Mouse (Mus musculus): ENCODE measurements around the gene Gns.
A peak's percentile ranks its signal among the peaks of the same experiment; 100 is the strongest.

Gns gene

GRCm38 (mm10) chr10:121365781-121366272, 937 bp downstream of the Gns start:
- DNase-seq (ENCODE audit: low spot score in 2 of 2) = peak; percentile 57 to 73

DNA sequence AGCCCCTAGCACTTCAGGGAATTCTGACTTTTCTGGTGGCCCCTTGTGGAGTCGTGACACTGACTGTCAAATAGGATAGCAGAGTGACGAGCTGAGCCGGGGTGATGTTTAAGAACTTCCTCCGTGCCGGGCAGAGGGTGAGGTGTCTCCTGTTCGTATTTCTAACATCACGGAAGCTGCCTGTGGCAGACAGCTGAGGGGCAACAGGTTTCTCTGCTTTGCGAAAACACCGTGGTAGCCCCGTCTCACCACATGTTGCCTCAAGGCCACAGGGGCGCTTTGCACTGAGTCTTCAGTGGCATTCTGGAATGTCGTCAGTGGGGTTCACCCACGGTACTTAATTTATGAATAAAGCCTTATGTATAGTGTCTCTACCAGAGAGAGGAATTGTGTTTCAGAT, 2.4 kb downstream of the Gns start:
- DNase-seq (ENCODE audit: low spot score in 2 of 2) = no peak

DNA sequence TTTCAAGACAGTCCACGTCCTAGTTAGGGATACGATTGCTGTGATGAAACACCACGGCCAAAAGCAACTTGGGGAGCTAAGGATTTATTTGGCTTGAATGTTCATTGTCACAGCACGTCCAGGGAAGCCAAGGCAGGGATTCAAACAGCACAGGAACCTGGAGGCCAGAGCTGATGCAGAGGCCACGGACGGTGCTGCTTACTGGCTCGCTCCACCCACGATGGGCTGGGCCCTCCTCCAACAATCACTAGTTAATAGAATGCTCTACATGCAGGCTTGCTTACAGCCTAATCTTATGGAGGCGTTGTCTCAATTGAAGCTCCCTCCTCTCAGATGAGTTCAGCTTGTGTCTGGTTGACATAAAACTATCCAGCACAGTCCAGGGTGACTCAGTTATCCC, 2.9 kb downstream of the Gns start:
- DNase-seq (ENCODE audit: low spot score in 2 of 2) = no peak

DNA sequence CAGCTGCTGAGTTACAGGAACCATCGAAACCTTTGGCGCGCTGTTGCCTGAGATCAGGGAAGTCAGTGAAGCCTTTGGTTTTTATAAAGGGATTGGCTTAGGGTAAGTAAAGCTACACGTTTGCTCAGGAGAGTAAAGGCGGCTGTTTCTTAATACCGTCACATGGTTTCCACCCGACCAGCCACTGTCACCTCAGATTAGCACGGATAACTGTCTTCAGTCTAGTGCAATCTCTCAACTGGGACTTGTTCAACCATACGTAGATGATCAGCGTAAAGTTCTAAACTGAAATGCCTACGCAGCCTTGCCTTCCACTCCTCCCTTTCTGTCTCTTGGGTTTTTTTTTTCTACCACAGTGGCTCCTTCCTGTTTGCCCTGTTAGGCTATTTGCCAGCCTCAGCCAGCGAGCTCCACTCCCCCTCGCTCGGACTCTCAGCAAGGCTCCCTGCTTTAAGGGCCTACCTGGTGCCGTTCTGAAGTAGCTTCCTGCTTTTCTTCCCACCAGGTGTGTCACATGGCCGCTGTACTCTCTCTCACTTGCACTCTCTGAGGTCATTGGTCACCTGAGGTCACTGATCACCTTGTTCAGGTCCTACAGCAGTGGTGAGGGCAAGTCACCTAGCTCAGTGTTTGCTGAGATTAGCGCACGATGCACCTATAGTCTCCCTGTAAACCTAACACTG, 4.0 kb downstream of the Gns start:
- no peak for DNase-seq (ENCODE audit: low spot score in 2 of 2)

DNA sequence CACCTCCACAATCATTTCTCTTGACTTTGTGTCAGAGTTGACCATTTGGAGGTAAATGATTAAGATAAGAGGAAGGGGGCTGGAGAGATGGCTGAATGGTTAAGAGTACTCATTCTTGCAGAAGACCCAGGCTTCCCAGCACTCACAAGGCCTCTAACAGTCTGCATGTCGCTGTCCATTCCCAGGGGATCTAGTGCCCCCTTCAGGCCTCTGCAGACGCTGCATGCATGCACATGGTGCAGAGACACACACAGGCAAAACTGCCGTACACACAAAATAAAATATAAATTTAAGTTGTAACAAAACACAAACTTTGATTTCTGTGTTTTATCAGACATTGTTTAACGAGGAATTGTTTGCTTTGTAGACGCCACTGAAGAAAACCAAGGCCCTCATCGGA, 5.9 kb downstream of the Gns start:
- DNase-seq (ENCODE audit: low spot score in 2 of 2) = no peak

DNA sequence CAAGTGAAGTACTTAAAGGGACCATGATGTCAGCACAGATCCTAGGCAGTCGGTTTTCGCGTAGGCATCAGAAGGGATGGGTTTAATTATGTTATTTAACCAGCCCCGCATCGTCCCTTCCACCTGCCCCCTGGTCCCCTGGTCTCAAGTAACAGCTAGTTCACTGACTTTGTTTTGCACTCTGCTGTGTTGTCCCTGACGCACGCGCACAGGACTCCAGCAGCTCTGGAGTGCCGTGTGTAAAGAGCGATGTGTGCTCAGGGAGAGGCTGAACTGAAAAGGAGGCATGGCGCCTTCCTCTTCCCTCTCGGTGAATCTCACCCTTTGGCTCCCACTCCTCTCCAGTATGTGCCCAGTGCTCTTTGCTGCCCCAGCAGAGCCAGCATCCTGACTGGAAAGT, 9.1 kb downstream of the Gns start:
- DNase-seq (ENCODE audit: low spot score in 2 of 2) = no peak

DNA sequence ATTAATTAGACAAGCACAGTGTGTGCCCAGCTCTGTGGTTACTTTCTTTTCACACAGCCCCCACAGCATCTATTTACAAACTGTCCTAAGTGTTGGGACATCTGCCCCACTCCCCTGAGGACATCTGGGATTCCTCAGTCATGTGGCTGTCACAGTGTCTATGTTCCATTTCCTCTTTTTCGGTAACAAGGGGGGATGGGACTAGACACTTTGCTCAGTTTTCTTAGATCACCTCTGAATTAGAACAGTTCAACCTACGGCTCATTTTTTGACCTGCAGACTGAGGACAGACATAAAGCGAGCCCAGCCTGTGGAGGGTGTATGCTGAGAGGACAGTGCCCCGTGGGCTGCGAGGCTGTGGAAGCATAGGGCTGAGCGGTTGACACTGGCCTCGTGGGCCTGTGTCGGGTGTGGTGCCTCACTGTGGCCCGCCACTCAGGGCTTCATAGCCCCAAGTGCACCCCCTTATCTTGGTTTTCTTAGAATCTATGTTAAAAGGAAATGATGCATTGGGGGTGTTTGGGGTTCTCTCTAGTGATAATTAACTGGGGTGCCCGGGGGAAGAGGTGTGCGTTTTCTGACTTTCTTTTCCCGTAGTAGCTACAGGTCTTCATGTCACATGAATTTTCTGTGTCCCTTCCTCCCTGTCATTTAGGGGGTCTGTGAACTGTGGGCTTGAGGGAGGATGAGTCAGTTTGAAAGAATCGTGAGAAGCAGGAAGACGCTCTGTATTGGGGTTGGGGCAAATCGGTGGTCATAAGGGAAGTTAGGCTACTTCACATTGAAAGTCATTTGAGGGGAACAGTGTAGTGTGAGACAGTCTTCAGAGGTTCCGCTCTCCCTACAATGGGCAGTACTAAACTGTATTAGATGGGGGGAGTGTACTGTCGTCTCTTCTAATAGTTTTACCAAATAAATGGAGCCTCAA, 10.1 kb downstream of the Gns start:
- peak in 1 of 2 experiments; percentile 42 for DNase-seq (ENCODE audit: low spot score in 2 of 2)

DNA sequence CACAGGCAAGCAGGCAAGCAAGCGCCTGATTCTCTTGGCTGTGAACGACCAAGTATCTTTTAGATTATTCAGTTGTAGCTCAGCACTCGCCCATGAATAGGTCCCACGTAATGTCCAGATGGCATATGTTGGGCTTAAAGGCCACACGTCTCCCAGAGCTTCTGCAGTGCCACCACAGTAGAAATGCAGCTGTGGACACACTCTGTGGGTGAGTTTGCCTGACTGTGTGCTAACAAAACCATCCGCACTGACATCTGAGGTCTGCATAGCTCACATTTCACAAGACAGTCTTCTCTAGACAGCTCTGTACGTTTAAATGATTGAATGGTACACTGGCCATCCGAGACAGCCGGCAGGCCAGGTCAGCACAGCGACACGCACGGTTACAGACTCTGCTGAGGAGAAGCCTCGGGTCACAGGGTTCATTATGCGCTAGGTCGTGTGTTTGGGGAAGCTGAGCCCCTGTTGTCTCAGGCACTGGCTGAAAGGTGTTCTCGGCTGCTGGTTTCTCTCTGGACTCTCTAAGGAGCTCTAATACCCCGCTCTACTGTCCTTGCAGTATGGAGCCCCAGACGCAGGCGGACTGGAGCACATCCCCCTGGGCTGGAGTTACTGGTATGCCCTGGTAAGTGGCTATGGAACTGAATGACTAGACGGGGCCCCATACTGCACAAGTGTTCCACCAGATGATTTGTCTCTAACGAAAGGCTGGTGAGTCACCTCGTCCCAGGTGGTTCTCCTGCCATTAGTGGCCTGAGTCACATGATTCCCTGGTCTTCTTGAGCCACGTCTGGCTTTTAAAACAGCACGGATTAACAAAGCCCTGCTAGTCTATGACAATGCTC, 11.0 kb downstream of the Gns start:
- no peak for DNase-seq (ENCODE audit: low spot score in 2 of 2)

GRCm38 (mm10) chr10:121376530-121377271, 11.8 kb downstream of the Gns start:
- no peak for DNase-seq (ENCODE audit: low spot score in 2 of 2)

DNA sequence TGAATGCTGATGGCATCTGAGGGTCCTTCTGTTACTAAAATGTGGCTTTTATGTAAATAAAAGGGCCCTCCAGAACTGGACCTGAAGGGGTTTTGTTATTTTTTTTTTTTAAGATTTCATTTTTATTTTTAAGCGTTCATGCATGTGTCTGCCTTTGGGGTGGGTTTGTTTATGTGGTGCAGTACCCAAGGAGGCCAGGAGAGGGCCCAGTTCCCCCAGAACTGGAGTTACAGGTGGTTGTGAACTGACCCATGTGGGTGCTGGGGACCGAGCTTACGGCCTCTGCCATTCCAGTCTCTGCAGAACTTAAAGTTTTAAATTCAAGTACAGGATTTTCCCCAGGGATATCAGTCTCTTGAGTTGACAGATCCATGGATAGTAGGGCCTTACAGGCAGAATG, 14.5 kb downstream of the Gns start:
- no peak for DNase-seq (ENCODE audit: low spot score in 2 of 2)

GRCm38 (mm10) chr10:121381280-121381679, 16.4 kb downstream of the Gns start:
- no peak for DNase-seq (ENCODE audit: low spot score in 2 of 2)

GRCm38 (mm10) chr10:121384710-121385109, 19.8 kb downstream of the Gns start:
- DNase-seq (ENCODE audit: low spot score in 2 of 2) = no peak

DNA sequence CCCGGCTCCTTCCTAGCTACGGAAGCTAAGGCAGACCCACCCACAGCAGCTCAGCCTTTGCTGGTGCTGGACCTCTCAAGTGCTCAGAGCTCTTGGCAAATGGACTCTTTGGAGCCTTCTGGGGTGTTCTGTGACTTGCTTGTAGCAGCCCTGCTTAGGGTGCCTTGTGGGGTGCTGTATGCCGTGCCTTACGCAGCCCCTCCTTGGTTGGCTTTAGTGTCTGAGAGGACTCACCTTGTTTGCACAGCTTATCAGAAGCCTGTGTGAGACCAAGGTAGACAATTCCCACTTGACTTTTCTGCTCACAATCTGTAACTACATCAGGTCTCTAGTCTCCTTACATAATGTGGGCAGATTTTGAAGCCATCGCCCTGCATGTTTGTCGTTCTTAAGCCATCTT, 20.8 kb downstream of the Gns start:
- DNase-seq (ENCODE audit: low spot score in 2 of 2) = no peak

- DNase-seq (ENCODE audit: low spot score in 2 of 2) = no peak
These were observed 21.5 kb downstream of the Gns start for GRCm38 (mm10) chr10:121386347-121386746.

GRCm38 (mm10) chr10:121390602-121391001, 25.7 kb downstream of the Gns start:
- no peak for DNase-seq (ENCODE audit: low spot score in 2 of 2)

DNA sequence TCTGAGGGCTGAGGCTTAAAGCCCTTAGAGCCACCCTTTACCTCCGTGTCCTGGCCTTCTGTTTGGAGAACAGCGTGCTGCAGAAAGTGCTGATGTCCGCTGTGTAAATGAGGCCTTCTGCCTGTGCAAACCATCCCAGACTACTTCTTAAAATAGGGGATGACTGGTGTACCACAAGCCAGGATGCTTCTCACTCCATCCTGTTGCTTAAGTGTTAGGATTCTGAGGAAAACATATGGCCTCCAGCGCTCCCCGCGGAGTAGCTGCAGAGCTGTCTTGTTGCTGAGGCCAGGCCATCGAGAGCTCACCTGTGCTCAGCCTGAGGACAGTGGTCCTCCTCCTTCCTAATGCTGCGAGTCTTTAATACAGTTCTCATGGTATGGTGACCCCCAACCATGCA, 27.0 kb downstream of the Gns start:
- no peak for DNase-seq (ENCODE audit: low spot score in 2 of 2)

DNA sequence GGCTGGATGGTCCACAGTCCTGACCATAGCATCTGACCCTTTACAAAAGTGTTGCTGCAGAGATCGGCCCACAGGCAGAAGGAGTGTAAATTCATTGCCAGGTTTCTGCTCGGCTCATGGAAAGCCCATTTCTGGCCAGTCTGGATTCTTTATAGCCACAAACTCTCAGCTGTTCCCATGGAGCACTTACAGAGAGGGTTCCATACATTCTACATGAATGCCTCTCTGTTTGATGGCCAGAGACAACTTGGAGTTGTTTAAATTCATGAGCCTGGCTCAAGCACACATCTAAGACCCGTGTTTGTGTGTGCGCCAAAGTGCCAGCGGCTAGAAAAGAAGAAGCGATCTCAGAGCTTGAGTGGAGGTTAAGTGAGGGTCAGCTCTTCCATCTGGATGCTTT, 29.4 kb downstream of the Gns start:
- DNase-seq (ENCODE audit: low spot score in 2 of 2) = no peak

DNA sequence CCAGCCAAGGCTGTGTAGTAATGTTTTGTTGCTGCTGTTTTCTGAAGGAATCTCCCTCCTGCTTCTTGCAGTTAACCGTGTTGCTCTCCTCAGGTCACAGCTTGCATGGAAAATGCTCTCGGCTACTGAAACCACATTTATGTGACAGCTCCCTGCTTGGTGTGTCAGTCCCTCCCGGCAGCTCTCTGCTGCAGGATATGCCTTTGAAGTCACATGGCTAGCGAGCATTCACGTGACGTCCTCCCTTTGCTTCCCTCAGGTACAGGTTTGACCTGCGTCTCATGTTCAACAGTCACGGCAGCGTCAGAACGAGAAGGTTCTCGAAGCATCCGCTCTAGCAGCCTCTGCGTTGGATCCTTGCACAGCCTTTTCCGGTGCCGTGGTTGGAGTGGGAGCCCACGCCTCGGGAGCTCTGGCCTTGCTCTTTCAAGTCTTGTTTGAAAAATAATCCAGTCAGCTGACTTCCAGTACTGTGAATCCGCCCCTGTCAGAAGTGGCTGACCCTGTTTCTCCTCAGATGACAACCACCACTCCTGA, 30.0 kb downstream of the Gns start:
- DNase-seq (ENCODE audit: low spot score in 2 of 2) = no peak

DNA sequence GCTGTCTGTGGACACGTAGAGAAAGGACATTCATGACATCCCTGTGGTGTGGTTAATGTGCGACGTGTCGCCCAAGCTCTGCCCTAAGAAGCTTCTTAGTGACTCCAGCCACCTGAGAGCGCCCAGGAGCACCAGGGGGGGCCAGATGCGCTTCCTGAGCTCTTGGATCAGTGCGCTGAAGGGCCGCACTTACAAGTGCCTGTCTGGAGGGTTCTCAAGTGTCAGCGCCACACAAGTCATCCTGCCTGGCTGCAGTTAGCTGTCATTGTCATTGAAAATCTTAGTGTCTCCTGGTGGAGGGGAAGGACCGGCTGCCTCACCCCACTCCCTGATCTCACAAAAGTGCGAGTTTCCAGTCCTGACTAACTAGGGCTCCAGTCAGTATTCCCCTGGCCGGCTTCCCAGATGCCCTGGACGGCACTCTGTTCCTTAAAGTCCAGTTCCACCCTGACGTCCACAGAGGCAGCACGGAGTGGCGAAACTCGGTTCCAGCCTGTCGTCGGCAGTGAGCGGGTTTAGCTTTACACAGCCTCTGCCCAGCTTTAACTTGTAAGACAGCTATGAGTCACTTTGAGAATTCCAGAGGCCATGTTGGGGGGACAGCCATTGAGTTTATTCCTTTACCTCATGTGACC, 30.8 kb downstream of the Gns start:
- DNase-seq (ENCODE audit: low spot score in 2 of 2) = no peak

- no peak for DNase-seq (ENCODE audit: low spot score in 2 of 2)
These were observed 33.7 kb downstream of the Gns start for GRCm38 (mm10) chr10:121398599-121398998.

DNA sequence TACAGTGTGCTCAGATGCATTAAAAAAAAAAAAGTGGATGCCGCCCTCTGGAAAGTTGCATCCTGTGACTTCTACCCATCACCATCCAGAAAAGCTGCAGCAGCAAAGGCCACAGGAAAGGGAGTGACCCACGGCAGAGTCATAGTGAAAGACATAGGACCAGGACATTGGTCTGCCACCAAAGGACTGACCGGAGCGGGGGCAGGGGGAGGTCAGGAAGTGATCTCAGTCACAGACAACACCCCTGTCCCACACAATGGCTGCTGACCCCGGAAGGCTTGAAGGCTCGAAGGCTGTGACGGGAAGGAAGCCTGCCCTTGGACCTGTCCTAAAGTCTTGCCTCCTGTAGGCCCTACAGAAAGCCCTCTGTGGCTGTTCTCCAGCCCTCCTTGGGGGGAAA, 36.1 kb downstream of the Gns start:
- DNase-seq (ENCODE audit: low spot score in 2 of 2) = no peak

Measured in heart, adult 9 months (tissue).